Mouse (Mus musculus) forebrain, postnatal 0 days (tissue): Measurements from ENCODE around the gene Olfr832. TPM values are rescaled to one million over a fixed set of nuclear protein-coding genes. Genes with fewer than 3 reads are reported as not detected.
"Not testable (repeated sequence)": the region's sequence is repeated elsewhere in the genome, so short reads cannot be mapped to it uniquely, and the experiment has no call there.

Experiments used
- ATAC-seq: fragments of 200-750 bp; cut with Nextera tagmentation; 2 replicates; pipeline ENCODE4 v1.8.0; 2017; ENCODE audit warnings: mild to moderate bottlenecking, moderate library complexity
- DNase-seq: peaks from one replicate; pipeline ENCODE4 v3.0.0-alpha.2; 2015
- H3K27ac ChIP-seq: fragments of 300-500 bp; sonication (generic); 2 replicates; pipeline ENCODE4 v1.5.1; 2014; ENCODE audit warnings: low read depth, mild to moderate bottlenecking, antibody characterized with exemption, low read length, moderate library complexity, mixed read lengths
- H3K27me3 ChIP-seq: fragments of 300-500 bp; sonication (generic); 2 replicates; pipeline ENCODE4 v1.6.1; 2014; ENCODE audit warnings: mild to moderate bottlenecking, low read length, mixed read lengths; ENCODE audit not compliant: insufficient read depth
- H3K36me3 ChIP-seq: fragments of 300-500 bp; sonication (generic); 2 replicates; pipeline ENCODE4 v1.6.1; 2014; ENCODE audit warnings: mild to moderate bottlenecking, moderate library complexity; ENCODE audit not compliant: insufficient read depth
- H3K4me1 ChIP-seq: fragments of 300-500 bp; sonication (generic); 2 replicates; pipeline ENCODE4 v1.6.1; 2014; ENCODE audit warnings: antibody characterized with exemption; ENCODE audit not compliant: insufficient read depth
- H3K4me2 ChIP-seq: fragments of 300-500 bp; sonication (generic); 2 replicates; pipeline ENCODE4 v1.6.1; 2014; ENCODE audit warnings: low read depth, mild to moderate bottlenecking, moderate library complexity
- H3K4me3 ChIP-seq: fragments of 300-500 bp; sonication (generic); 2 replicates; pipeline ENCODE4 v1.5.1; 2014; ENCODE audit warnings: low read depth, low read length, mixed read lengths
- H3K9ac ChIP-seq: fragments of 300-500 bp; sonication (generic); 2 replicates; pipeline ENCODE4 v1.6.1; 2014; ENCODE audit warnings: mild to moderate bottlenecking
- H3K9me3 ChIP-seq: fragments of 300-500 bp; sonication (generic); 2 replicates; pipeline ENCODE4 v1.6.1; 2016; ENCODE audit warnings: low read length
- CTCF ChIP-seq: sonication (generic); IDR thresholded peaks from 2 replicates; pipeline ENCODE4 v1.5.1; 2016; ENCODE audit warnings: antibody characterized with exemption, control low read depth, low read depth
- WGBS: fragments of 180-500 bp; shearing (Covaris S2); extraction: QIAGEN DNeasy Blood & Tissue Kit; methylation state at CpG from one replicate; pipeline ENCODE4 v1.1.7; 2014; 5-methylcytosine and 5-hydroxymethylcytosine counted together
- polyA plus RNA-seq: library from polyadenylated mRNA; unstranded; fragments of >200 nt; fragmentation: Nextera tagmentation; extraction: Ambion mirVana; gene quantifications from 2 replicates; pipeline ENCODE4 v1.2.1, GENCODE M21; 2015
- total RNA-seq: library from RNA; depleted of rRNA; stranded (reverse); fragments of >200 nt; gene quantifications from 2 replicates; pipeline ENCODE4 v1.2.3, GENCODE M21; 2014; rRNA removed

Gene Olfr832
- total RNA-seq (not detected in 2 replicates), polyA plus RNA-seq (not detected in 2 replicates)

GRCm38 (mm10) chr9:18936822-18937221 is at the start of gene Olfr832:
TSS of gene Olfr832 (plus strand) at chr9:18937122.
- H3K27ac ChIP-seq, H3K4me1 ChIP-seq, H3K9ac ChIP-seq, ATAC-seq, DNase-seq, H3K27me3 ChIP-seq, H3K36me3 ChIP-seq, H3K4me2 ChIP-seq, H3K9me3 ChIP-seq, H3K4me3 ChIP-seq: not testable (repeated sequence)
- 87% methylated on average over 2 of the region's 2 CpGs for WGBS

- not testable (repeated sequence) for H3K4me1 ChIP-seq, H3K4me3 ChIP-seq, H3K27ac ChIP-seq, DNase-seq, H3K4me2 ChIP-seq, H3K9ac ChIP-seq, ATAC-seq, H3K9me3 ChIP-seq, H3K27me3 ChIP-seq, H3K36me3 ChIP-seq
- WGBS = 61% methylated on average over 2 of the region's 2 CpGs
Observed at GRCm38 (mm10) chr9:18907699-18908098, 29.2 kb upstream of the Olfr832 start.

GRCm38 (mm10) chr9:18927921-18928320 is 9.0 kb upstream of the Olfr832 start:
- 88% methylated on average over 15 of the region's 16 CpGs for WGBS
- not testable (repeated sequence) for H3K4me2 ChIP-seq, H3K27ac ChIP-seq, H3K27me3 ChIP-seq, DNase-seq, H3K36me3 ChIP-seq, H3K9ac ChIP-seq, ATAC-seq, H3K4me1 ChIP-seq, H3K9me3 ChIP-seq, H3K4me3 ChIP-seq

GRCm38 (mm10) chr9:18962021-18962420 is 25.1 kb downstream of the Olfr832 start:
- ATAC-seq = no peak
- no peak for DNase-seq
- Histone ChIP-seq H3K9me3 (no peaks in the 10 kb centered on the region), H3K4me1 (no peaks in the 10 kb centered on the region), H3K27ac (no peak overlapping the region), H3K9ac (no peak overlapping the region), H3K4me3 (no peak overlapping the region), H3K27me3 (no peaks in the 10 kb centered on the region), H3K36me3 (no peaks in the 10 kb centered on the region), H3K4me2 (no peak overlapping the region)
- no peak for TF ChIP-seq CTCF

- 84% methylated on average over 3 of the region's 3 CpGs for WGBS
- TF ChIP-seq CTCF = no peak
- no peaks in the 10 kb centered on the region for H3K36me3 ChIP-seq
- H3K9ac ChIP-seq = no peak within 1 kb of the TSS
- H3K27me3 ChIP-seq = no peaks in the 10 kb centered on the region
- no peaks in the 10 kb centered on the region for H3K9me3 ChIP-seq
- H3K4me3 ChIP-seq = no peak within 1 kb of the TSS
- no peak within 1 kb of the TSS for H3K27ac ChIP-seq
- DNase-seq = no peak
- H3K4me2 ChIP-seq = no peak within 1 kb of the TSS
- ATAC-seq = no peak
- no peaks in the 10 kb centered on the region for H3K4me1 ChIP-seq
Observed at GRCm38 (mm10) chr9:18987690-18988089, 50.8 kb downstream of the Olfr832 start, which contains the start of gene Olfr834. TSS of gene Olfr834 (plus strand) at chr9:18987990.

Other genes with a start within 250 kb of the Olfr832 start
- not detected in 2 replicates for gene Olfr24, start 173.1 kb upstream of the Olfr832 start, total RNA-seq
- gene Olfr24, start 173.1 kb upstream of the Olfr832 start, polyA plus RNA-seq = not detected in 2 replicates
- not detected in 2 replicates for gene Olfr828, start 117.6 kb upstream of the Olfr832 start, total RNA-seq
- not detected in 2 replicates for gene Olfr828, start 117.6 kb upstream of the Olfr832 start, polyA plus RNA-seq
- gene Olfr829, start 82.2 kb upstream of the Olfr832 start, total RNA-seq = not detected in 2 replicates
- gene Olfr829, start 82.2 kb upstream of the Olfr832 start, polyA plus RNA-seq = not detected in 2 replicates
- not detected in 2 replicates for gene Olfr830, start 62.4 kb upstream of the Olfr832 start, total RNA-seq
- not detected in 2 replicates for gene Olfr830, start 62.4 kb upstream of the Olfr832 start, polyA plus RNA-seq
- gene Olfr834, start 50.9 kb downstream of the Olfr832 start, total RNA-seq = not detected in 2 replicates
- not detected in 2 replicates for gene Olfr834, start 50.9 kb downstream of the Olfr832 start, polyA plus RNA-seq
- not detected in 2 replicates for gene Olfr835, start 95.6 kb downstream of the Olfr832 start, total RNA-seq
- gene Olfr835, start 95.6 kb downstream of the Olfr832 start, polyA plus RNA-seq = not detected in 2 replicates
- gene Olfr836, start 183.3 kb downstream of the Olfr832 start, total RNA-seq = not detected in 2 replicates
- gene Olfr836, start 183.3 kb downstream of the Olfr832 start, polyA plus RNA-seq = not detected in 2 replicates
- gene Olfr837, start 199.2 kb downstream of the Olfr832 start, total RNA-seq = not detected in 2 replicates
- not detected in 2 replicates for gene Olfr837, start 199.2 kb downstream of the Olfr832 start, polyA plus RNA-seq
- gene Olfr839-ps1, start 240.2 kb downstream of the Olfr832 start, total RNA-seq = not detected in 2 replicates
- not detected in 2 replicates for gene Olfr839-ps1, start 240.2 kb downstream of the Olfr832 start, polyA plus RNA-seq